Mouse (Mus musculus) CH12.LX (cell line): ENCODE data around the gene Olfr609. TPM values are rescaled to one million over a fixed set of nuclear protein-coding genes. Genes with fewer than 3 reads are reported as not detected.

Experiments
- DNase-seq: peaks from one replicate; pipeline ENCODE4 v3.0.0-alpha.2; 2013; ENCODE audit errors: extremely low read depth
- H3K27ac ChIP-seq: 2 replicates; pipeline ENCODE4 v1.5.1; 2012; ENCODE audit warnings: low read depth, mild to moderate bottlenecking, control low read depth, moderate library complexity; ENCODE audit not compliant: insufficient read depth
- H3K27me3 ChIP-seq: replicated peaks from 2 replicates; pipeline ENCODE3; 2012; ENCODE audit warnings: inconsistent platforms
- H3K36me3 ChIP-seq, 2 experiments: replicated peaks in 1 of 2; 2 replicates each; pipeline versions ENCODE3 to v1.6.1; 2012; ENCODE audit warnings: inconsistent platforms in 1 of 2, low read length in 1 of 2, mild to moderate bottlenecking in 1 of 2, mixed read lengths in 1 of 2, moderate library complexity in 1 of 2; ENCODE audit not compliant: control insufficient read depth in 1 of 2, insufficient read depth in 1 of 2
- H3K4me1 ChIP-seq, 2 experiments: 2 replicates each; pipeline ENCODE4 v1.6.1; 2012; ENCODE audit warnings: inconsistent platforms in 1 of 2, moderate library complexity in 1 of 2; ENCODE audit not compliant: insufficient read depth in 2 of 2, control insufficient read depth in 1 of 2
- H3K4me2 ChIP-seq: 2 replicates; pipeline ENCODE4 v1.6.1; 2012; ENCODE audit warnings: low read depth, mild to moderate bottlenecking, control low read depth; ENCODE audit not compliant: poor library complexity, insufficient read depth, severe bottlenecking
- H3K4me3 ChIP-seq, 3 experiments: fragments of 150-350 bp in 1 of 3; sonication (generic) in 1 of 3; replicated peaks in 1 of 3; 2 replicates each; pipeline versions ENCODE3 to v1.5.1; 2011 to 2012; ENCODE audit warnings: low read depth in 2 of 3, low read length in 2 of 3, mild to moderate bottlenecking in 2 of 3, moderate library complexity in 2 of 3, control low read depth in 1 of 3, improper control_type of control experiment in 1 of 3, inconsistent platforms in 1 of 3, mixed read lengths in 1 of 3; ENCODE audit not compliant: poor library complexity in 1 of 3
- H3K79me2 ChIP-seq: replicated peaks from 2 replicates; pipeline ENCODE4 v1.6.1; 2012; ENCODE audit warnings: mild to moderate bottlenecking, moderate library complexity; ENCODE audit not compliant: control insufficient read depth, poor library complexity, insufficient read depth, severe bottlenecking; ENCODE audit errors: extremely low read depth
- H3K9ac ChIP-seq: 2 replicates; pipeline ENCODE4 v1.6.1; 2012; ENCODE audit warnings: low read depth, mild to moderate bottlenecking, control low read depth, moderate library complexity; ENCODE audit not compliant: insufficient read depth
- H3K9me3 ChIP-seq: replicated peaks from 2 replicates; pipeline ENCODE3; 2012; ENCODE audit warnings: low read length, inconsistent platforms, mixed read lengths
- ELF1 ChIP-seq: IDR thresholded peaks from 2 replicates; pipeline ENCODE4 v1.6.1; 2014; ENCODE audit warnings: low read depth, mild to moderate bottlenecking, inconsistent platforms, low read length, improper control_type of control experiment
- EP300 ChIP-seq: IDR thresholded peaks from 2 replicates; pipeline ENCODE4 v1.6.1; 2011; ENCODE audit warnings: low read length, improper control_type of control experiment
- GABPA ChIP-seq: IDR thresholded peaks from 2 replicates; pipeline ENCODE4 v1.6.1; 2012; ENCODE audit warnings: low read depth, low read length, improper control_type of control experiment, inconsistent platforms; ENCODE audit not compliant: insufficient replicate concordance
- JUN ChIP-seq: IDR thresholded peaks from 2 replicates; pipeline ENCODE4 v1.6.1; 2011; ENCODE audit warnings: low read depth, mild to moderate bottlenecking, low read length, improper control_type of control experiment, moderate library complexity; ENCODE audit not compliant: insufficient read depth
- MAFK ChIP-seq: IDR thresholded peaks from 2 replicates; pipeline ENCODE4 v1.6.1; 2011; ENCODE audit warnings: low read length, improper control_type of control experiment; ENCODE audit not compliant: insufficient replicate concordance
- MAZ ChIP-seq: IDR thresholded peaks from 2 replicates; pipeline ENCODE4 v1.6.1; 2012; ENCODE audit warnings: low read depth, mild to moderate bottlenecking, inconsistent platforms, low read length, improper control_type of control experiment, moderate library complexity
- MXI1 ChIP-seq: IDR thresholded peaks from 2 replicates; pipeline ENCODE4 v1.6.1; 2011; ENCODE audit warnings: mild to moderate bottlenecking, low read depth, low read length, improper control_type of control experiment
- NRF1 ChIP-seq: IDR thresholded peaks from 2 replicates; pipeline ENCODE4 v1.6.1; 2014; ENCODE audit warnings: low read depth, mild to moderate bottlenecking, inconsistent platforms, low read length, improper control_type of control experiment, moderate library complexity
- RCOR1 ChIP-seq: conservative IDR thresholded peaks from 2 replicates; pipeline ENCODE4 v1.6.1; 2012; ENCODE audit warnings: low read depth, mild to moderate bottlenecking, inconsistent platforms, low read length, improper control_type of control experiment
- SMC3 ChIP-seq: IDR thresholded peaks from 2 replicates; pipeline ENCODE4 v1.6.1; 2011; ENCODE audit warnings: low read depth, low read length, improper control_type of control experiment
- TBP ChIP-seq: conservative IDR thresholded peaks from 2 replicates; pipeline ENCODE4 v1.6.1; 2011; ENCODE audit warnings: low read depth, low read length, improper control_type of control experiment
- TCF12 ChIP-seq: IDR thresholded peaks from 2 replicates; pipeline ENCODE4 v1.6.1; 2014; ENCODE audit warnings: low read depth, mild to moderate bottlenecking, inconsistent platforms, low read length, improper control_type of control experiment
- UBTF ChIP-seq: IDR thresholded peaks from 2 replicates; pipeline ENCODE4 v1.6.1; 2012; ENCODE audit warnings: low read depth, mild to moderate bottlenecking, inconsistent platforms, low read length, improper control_type of control experiment, moderate library complexity
- USF1 ChIP-seq: IDR thresholded peaks from 2 replicates; pipeline ENCODE4 v1.6.1; 2014; ENCODE audit warnings: low read depth, mild to moderate bottlenecking, inconsistent platforms, low read length, improper control_type of control experiment
- ZNF384 ChIP-seq: IDR thresholded peaks from 2 replicates; pipeline ENCODE4 v1.6.1; 2012; ENCODE audit warnings: low read depth, low read length, improper control_type of control experiment, inconsistent platforms
- dilution Hi-C: fragments of 300-500 bp; cut with MboI; formaldehyde crosslinking; loops from 2 replicates; pipeline ENCODE4 v1.14.3; 2020; ENCODE audit warnings: low sequenced_read_pairs; ENCODE audit not compliant: extremely low pct_unique_long_range_greater_than_20kb, extremely low pct_ligation_motif_present
- in situ Hi-C: fragments of 300-500 bp; cut with MboI; formaldehyde crosslinking; loops from 3 replicates; pipeline ENCODE4 v1.14.3; 2019; ENCODE audit warnings: low sequenced_read_pairs, low pct_ligation_motif_present, low pct_unique_long_range_greater_than_20kb, mixed read lengths
- polyA plus RNA-seq: library from polyadenylated mRNA; unstranded; fragments of >175 nt; gene quantifications from 2 replicates; pipeline ENCODE4 v1.2.1, GENCODE M21; 2012; ENCODE audit warnings: low read depth; ENCODE audit not compliant: insufficient read length
- total RNA-seq, 2 experiments: library from RNA; depleted of rRNA; stranded (reverse); fragments of 300-350 nt in 1 of 2; fragments of >200 nt in 1 of 2; gene quantifications; 2 replicates each; pipeline ENCODE4 v1.2.3; 2012 to 2014

Gene Olfr609
- total and polyA plus RNA-seq, 3 experiments: not detected

- in situ Hi-C loops: no loop called here
- dilution Hi-C loops: no loop called here
- no peak within 1 kb of the TSS for H3K4me2 ChIP-seq
- no peaks in the 10 kb centered on the region for H3K27me3 ChIP-seq
- no peak within 1 kb of the TSS for H3K9ac ChIP-seq
- no peak for TF ChIP-seq SMC3
- no peak for TF ChIP-seq UBTF
- no peak for TF ChIP-seq ZNF384
- TF ChIP-seq TCF12: no peak
- no peak for TF ChIP-seq NRF1
- TF ChIP-seq MXI1: no peak
- TF ChIP-seq TBP: no peak
- TF ChIP-seq USF1: no peak
- TF ChIP-seq RCOR1: no peak
- no peak for TF ChIP-seq JUN
- no peak for TF ChIP-seq EP300
- TF ChIP-seq MAZ: no peak
- TF ChIP-seq MAFK: no peak
- TF ChIP-seq ELF1: no peak
- TF ChIP-seq GABPA: no peak
- H3K4me1 ChIP-seq: no peaks in the 10 kb centered on the region
- H3K9me3 ChIP-seq: no peaks in the 10 kb centered on the region
- no peaks in the 10 kb centered on the region for H3K36me3 ChIP-seq
- no peak within 1 kb of the TSS for H3K4me3 ChIP-seq
- no peak for DNase-seq
- no peaks in the 10 kb centered on the region for H3K79me2 ChIP-seq
- H3K27ac ChIP-seq: no peak within 1 kb of the TSS
These were observed 52.5 kb downstream of the Olfr609 start, which contains the start of gene Olfr605 for GRCm38 (mm10) chr7:103445339-103445738. TSS of gene Olfr605 (minus strand) at chr7:103445439.

Other genes starting within 250 kb of the Olfr609 start
Only the 20 nearest of the 30 such genes appear.
- not detected in 2 replicates for gene Olfr599, start 162.1 kb downstream of the Olfr609 start, total RNA-seq (2012; rRNA removed)
- not detected in 2 replicates for gene Olfr599, start 162.1 kb downstream of the Olfr609 start, total RNA-seq (2014; rRNA removed)
- gene Olfr599, start 162.1 kb downstream of the Olfr609 start, polyA plus RNA-seq: not detected in 2 replicates
- not detected in 2 replicates for gene Olfr600, start 148.4 kb downstream of the Olfr609 start, total RNA-seq (2012; rRNA removed)
- gene Olfr600, start 148.4 kb downstream of the Olfr609 start, total RNA-seq (2014; rRNA removed): not detected in 2 replicates
- gene Olfr600, start 148.4 kb downstream of the Olfr609 start, polyA plus RNA-seq: not detected in 2 replicates
- not detected in 2 replicates for gene Olfr601, start 135.4 kb downstream of the Olfr609 start, total RNA-seq (2012; rRNA removed)
- gene Olfr601, start 135.4 kb downstream of the Olfr609 start, total RNA-seq (2014; rRNA removed): not detected in 2 replicates
- gene Olfr601, start 135.4 kb downstream of the Olfr609 start, polyA plus RNA-seq: not detected in 2 replicates
- gene Olfr603, start 111.9 kb downstream of the Olfr609 start, total RNA-seq (2012; rRNA removed): not detected in 2 replicates
- gene Olfr603, start 111.9 kb downstream of the Olfr609 start, total RNA-seq (2014; rRNA removed): not detected in 2 replicates
- gene Olfr603, start 111.9 kb downstream of the Olfr609 start, polyA plus RNA-seq: not detected in 2 replicates
- not detected in 2 replicates for gene Usp17lc, start 83.0 kb downstream of the Olfr609 start, total RNA-seq (2012; rRNA removed)
- not detected in 2 replicates for gene Usp17lc, start 83.0 kb downstream of the Olfr609 start, total RNA-seq (2014; rRNA removed)
- gene Usp17lc, start 83.0 kb downstream of the Olfr609 start, polyA plus RNA-seq: not detected in 2 replicates
- not detected in 2 replicates for gene Olfr605, start 52.6 kb downstream of the Olfr609 start, total RNA-seq (2012; rRNA removed)
- not detected in 2 replicates for gene Olfr605, start 52.6 kb downstream of the Olfr609 start, total RNA-seq (2014; rRNA removed)
- gene Olfr605, start 52.6 kb downstream of the Olfr609 start, polyA plus RNA-seq: not detected in 2 replicates
- gene Olfr606, start 49.0 kb downstream of the Olfr609 start, total RNA-seq (2012; rRNA removed): not detected in 2 replicates
- gene Olfr606, start 49.0 kb downstream of the Olfr609 start, total RNA-seq (2014; rRNA removed): not detected in 2 replicates
- gene Olfr606, start 49.0 kb downstream of the Olfr609 start, polyA plus RNA-seq: not detected in 2 replicates
- gene Olfr607, start 33.9 kb downstream of the Olfr609 start, total RNA-seq (2012; rRNA removed): not detected in 2 replicates
- not detected in 2 replicates for gene Olfr607, start 33.9 kb downstream of the Olfr609 start, total RNA-seq (2014; rRNA removed)
- gene Olfr607, start 33.9 kb downstream of the Olfr609 start, polyA plus RNA-seq: not detected in 2 replicates
- gene Olfr608, start 28.2 kb downstream of the Olfr609 start, total RNA-seq (2012; rRNA removed): not detected in 2 replicates
- not detected in 2 replicates for gene Olfr608, start 28.2 kb downstream of the Olfr609 start, total RNA-seq (2014; rRNA removed)
- gene Olfr608, start 28.2 kb downstream of the Olfr609 start, polyA plus RNA-seq: not detected in 2 replicates
- gene Olfr610, start 14.1 kb upstream of the Olfr609 start, total RNA-seq (2012; rRNA removed): not detected in 2 replicates
- not detected in 2 replicates for gene Olfr610, start 14.1 kb upstream of the Olfr609 start, total RNA-seq (2014; rRNA removed)
- gene Olfr610, start 14.1 kb upstream of the Olfr609 start, polyA plus RNA-seq: not detected in 2 replicates
- not detected in 2 replicates for gene Olfr611, start 22.8 kb upstream of the Olfr609 start, total RNA-seq (2012; rRNA removed)
- not detected in 2 replicates for gene Olfr611, start 22.8 kb upstream of the Olfr609 start, total RNA-seq (2014; rRNA removed)
- gene Olfr611, start 22.8 kb upstream of the Olfr609 start, polyA plus RNA-seq: not detected in 2 replicates
- not detected in 2 replicates for gene Olfr612, start 44.7 kb upstream of the Olfr609 start, total RNA-seq (2012; rRNA removed)
- not detected in 2 replicates for gene Olfr612, start 44.7 kb upstream of the Olfr609 start, total RNA-seq (2014; rRNA removed)
- gene Olfr612, start 44.7 kb upstream of the Olfr609 start, polyA plus RNA-seq: not detected in 2 replicates
- not detected in 2 replicates for gene Olfr613, start 50.0 kb upstream of the Olfr609 start, total RNA-seq (2012; rRNA removed)
- gene Olfr613, start 50.0 kb upstream of the Olfr609 start, total RNA-seq (2014; rRNA removed): not detected in 2 replicates
- not detected in 2 replicates for gene Olfr613, start 50.0 kb upstream of the Olfr609 start, polyA plus RNA-seq
- not detected in 2 replicates for gene Olfr615, start 58.0 kb upstream of the Olfr609 start, total RNA-seq (2012; rRNA removed)
- gene Olfr615, start 58.0 kb upstream of the Olfr609 start, total RNA-seq (2014; rRNA removed): not detected in 2 replicates
- not detected in 2 replicates for gene Olfr615, start 58.0 kb upstream of the Olfr609 start, polyA plus RNA-seq
- not detected in 2 replicates for gene Olfr616, start 71.1 kb upstream of the Olfr609 start, total RNA-seq (2012; rRNA removed)
- not detected in 2 replicates for gene Olfr616, start 71.1 kb upstream of the Olfr609 start, total RNA-seq (2014; rRNA removed)
- gene Olfr616, start 71.1 kb upstream of the Olfr609 start, polyA plus RNA-seq: not detected in 2 replicates
- not detected in 2 replicates for gene Olfr617, start 75.0 kb upstream of the Olfr609 start, total RNA-seq (2012; rRNA removed)
- gene Olfr617, start 75.0 kb upstream of the Olfr609 start, total RNA-seq (2014; rRNA removed): not detected in 2 replicates
- gene Olfr617, start 75.0 kb upstream of the Olfr609 start, polyA plus RNA-seq: not detected in 2 replicates
- not detected in 2 replicates for gene Olfr618, start 92.0 kb upstream of the Olfr609 start, total RNA-seq (2012; rRNA removed)
- gene Olfr618, start 92.0 kb upstream of the Olfr609 start, total RNA-seq (2014; rRNA removed): not detected in 2 replicates
- not detected in 2 replicates for gene Olfr618, start 92.0 kb upstream of the Olfr609 start, polyA plus RNA-seq
- not detected in 2 replicates for gene Olfr619, start 102.5 kb upstream of the Olfr609 start, total RNA-seq (2012; rRNA removed)
- gene Olfr619, start 102.5 kb upstream of the Olfr609 start, total RNA-seq (2014; rRNA removed): not detected in 2 replicates
- not detected in 2 replicates for gene Olfr619, start 102.5 kb upstream of the Olfr609 start, polyA plus RNA-seq
- not detected in 2 replicates for gene Olfr620, start 114.5 kb upstream of the Olfr609 start, total RNA-seq (2012; rRNA removed)
- not detected in 2 replicates for gene Olfr620, start 114.5 kb upstream of the Olfr609 start, total RNA-seq (2014; rRNA removed)
- gene Olfr620, start 114.5 kb upstream of the Olfr609 start, polyA plus RNA-seq: not detected in 2 replicates
- gene Olfr622, start 144.6 kb upstream of the Olfr609 start, total RNA-seq (2012; rRNA removed): not detected in 2 replicates
- gene Olfr622, start 144.6 kb upstream of the Olfr609 start, total RNA-seq (2014; rRNA removed): not detected in 2 replicates
- gene Olfr622, start 144.6 kb upstream of the Olfr609 start, polyA plus RNA-seq: not detected in 2 replicates